Mouse (Mus musculus) heart, embryonic 15.5 days (tissue): ENCODE results near the gene Aspg. TPM values are rescaled to one million over a fixed set of nuclear protein-coding genes. Genes with fewer than 3 reads are reported as not detected.
A peak's percentile ranks its signal among the peaks of the same experiment; 100 is the strongest.

Experiments used
- ATAC-seq: fragments of 200-750 bp; cut with Nextera tagmentation; replicated peaks from 2 replicates; pipeline ENCODE4 v1.8.0; 2017; ENCODE audit warnings: low read depth, moderate TSS enrichment; ENCODE audit not compliant: insufficient number of reproducible peaks, insufficient read depth, low FRiP score
- H3K27ac ChIP-seq: fragments of 300-500 bp; sonication (generic); 2 replicates; pipeline ENCODE4 v1.5.1; 2015; ENCODE audit warnings: mild to moderate bottlenecking, inconsistent platforms
- H3K27me3 ChIP-seq: fragments of 300-500 bp; sonication (generic); 2 replicates; pipeline ENCODE4 v1.6.1; 2015; ENCODE audit warnings: inconsistent platforms
- H3K36me3 ChIP-seq: fragments of 300-500 bp; sonication (generic); 2 replicates; pipeline ENCODE4 v1.6.1; 2015; ENCODE audit warnings: mild to moderate bottlenecking, inconsistent platforms
- H3K4me1 ChIP-seq: fragments of 300-500 bp; sonication (generic); replicated peaks from 2 replicates; pipeline ENCODE4 v1.6.1; 2015; ENCODE audit warnings: inconsistent platforms
- H3K4me2 ChIP-seq: fragments of 300-500 bp; sonication (generic); 2 replicates; pipeline ENCODE4 v1.6.1; 2015; ENCODE audit warnings: inconsistent platforms, mild to moderate bottlenecking, moderate library complexity
- H3K4me3 ChIP-seq: fragments of 300-500 bp; sonication (generic); 2 replicates; pipeline ENCODE4 v1.5.1; 2015; ENCODE audit warnings: mild to moderate bottlenecking, inconsistent platforms
- H3K9ac ChIP-seq: fragments of 300-500 bp; sonication (generic); 2 replicates; pipeline ENCODE4 v1.6.1; 2015; ENCODE audit warnings: mild to moderate bottlenecking, inconsistent platforms
- H3K9me3 ChIP-seq: fragments of 300-500 bp; sonication (generic); replicated peaks from 2 replicates; pipeline ENCODE4 v1.6.1; 2016; ENCODE audit warnings: inconsistent platforms
- WGBS: fragments of 180-500 bp; shearing (Covaris S2); methylation state at CpG from one replicate; pipeline ENCODE4 v1.1.7; 2015; ENCODE audit warnings: mixed read lengths; 5-methylcytosine and 5-hydroxymethylcytosine counted together
- microRNA counts: library from miRNA; unstranded; fragments of <30 nt; microRNA quantifications from one replicate; lab custom pipeline; 2016
- microRNA-seq: library from miRNA; unstranded; fragments of <30 nt; microRNA quantifications from one replicate; pipeline ENCODE4, GENCODE M21; 2016
- polyA plus RNA-seq: library from polyadenylated mRNA; unstranded; fragments of >200 nt; fragmentation: Nextera tagmentation; extraction: Ambion mirVana; gene quantifications from 2 replicates; pipeline ENCODE4 v1.2.1, GENCODE M21; 2015

The Aspg gene
- polyA plus RNA-seq, 1 experiment from 2014 or later = 0.45 TPM

- no peak for ATAC-seq
- peaks cover 17% of the 10 kb centered on the region for H3K4me1 ChIP-seq
- no peak overlapping the region for H3K27ac ChIP-seq
- no peaks in the 10 kb centered on the region for H3K27me3 ChIP-seq
- no peak overlapping the region for H3K4me3 ChIP-seq
- H3K36me3 ChIP-seq = no peaks in the 10 kb centered on the region
- no peak overlapping the region for H3K9ac ChIP-seq
- WGBS = 44% methylated on average over 20 of the region's 20 CpGs
- H3K9me3 ChIP-seq = no peaks in the 10 kb centered on the region
- no peak overlapping the region for H3K4me2 ChIP-seq
These were observed 64.4 kb downstream of the Aspg start for GRCm38 (mm10) chr12:112170671-112171574.

GRCm38 (mm10) chr12:112171657-112172056 lies 65.2 kb downstream of the Aspg start:
- Histone ChIP-seq H3K9ac (no peak overlapping the region), H3K27ac (no peak overlapping the region), H3K4me3 (no peak overlapping the region), H3K4me2 (no peak overlapping the region), H3K27me3 (no peaks in the 10 kb centered on the region), H3K9me3 (no peaks in the 10 kb centered on the region), H3K36me3 (no peaks in the 10 kb centered on the region), H3K4me1 (peaks cover 17% of the 10 kb centered on the region)
- WGBS = 83% methylated on average over 1 of the region's 1 CpGs
- no peak for ATAC-seq

GRCm38 (mm10) chr12:112172214-112172613 lies 65.7 kb downstream of the Aspg start:
- Histone ChIP-seq H3K36me3 (no peaks in the 10 kb centered on the region), H3K27ac (no peak overlapping the region), H3K9me3 (no peaks in the 10 kb centered on the region), H3K27me3 (no peaks in the 10 kb centered on the region), H3K4me3 (no peak overlapping the region), H3K4me1 (peaks cover 17% of the 10 kb centered on the region), H3K4me2 (no peak overlapping the region), H3K9ac (no peak overlapping the region)
- no peak for ATAC-seq
- WGBS = 69% methylated on average over 8 of the region's 8 CpGs

MicroRNA genes within 50 kb of the gene (microRNA counts, 519-probe panel; counts per million panel counts)
- 2,520 counts per million, percentile 52 among the panel's probes with 10 or more counts for microRNA mmu-miR-203 (lab: Ali Mortazavi, UCI)

Small RNAs within 50 kb of the gene (microRNA-seq; reads per million reads assigned to microRNA genes)
- gene Mir203 (672 reads per million, percentile 74 among the genes with 10 or more reads in this experiment), gene Mir3073a (not detected), gene Mir3073b (not detected)

Other genes starting within 250 kb of the Aspg start
- gene Ppp1r13b, start 198.6 kb upstream of the Aspg start, polyA plus RNA-seq = 11.1 and 15.3 TPM in 2 replicates
- gene Atp5mpl, start 139.7 kb upstream of the Aspg start, polyA plus RNA-seq = 1,223 and 1,834 TPM in 2 replicates
- 0.10 and 0.36 TPM in 2 replicates for gene Tdrd9, start 135.1 kb upstream of the Aspg start, polyA plus RNA-seq
- gene Rd3l, start 125.4 kb upstream of the Aspg start, polyA plus RNA-seq = 0.43 and 0.48 TPM in 2 replicates
- gene Kif26a, start 39.5 kb downstream of the Aspg start, polyA plus RNA-seq = 2.4 and 3.1 TPM in 2 replicates